Mouse (Mus musculus) heart, embryonic 13.5 days (tissue): ENCODE measurements around the gene Mark4. TPM values are rescaled to one million over a fixed set of nuclear protein-coding genes. Genes with fewer than 3 reads are reported as not detected.

Experiments
- ATAC-seq: fragments of 200-750 bp; cut with Nextera tagmentation; 2 replicates; pipeline ENCODE4 v1.8.0; 2017; ENCODE audit warnings: moderate TSS enrichment; ENCODE audit not compliant: insufficient number of reproducible peaks, low FRiP score, low TSS enrichment; ENCODE audit errors: extremely low read depth
- H3K27ac ChIP-seq: fragments of 300-500 bp; sonication (generic); replicated peaks from 2 replicates; pipeline ENCODE4 v1.5.1; 2015; ENCODE audit warnings: moderate library complexity, mild to moderate bottlenecking, inconsistent platforms
- H3K27me3 ChIP-seq: fragments of 300-500 bp; sonication (generic); replicated peaks from 2 replicates; pipeline ENCODE4 v1.6.1; 2015; ENCODE audit warnings: mild to moderate bottlenecking, inconsistent platforms
- H3K36me3 ChIP-seq: fragments of 300-500 bp; sonication (generic); 2 replicates; pipeline ENCODE4 v1.6.1; 2015; ENCODE audit warnings: mild to moderate bottlenecking, inconsistent platforms
- H3K4me1 ChIP-seq: fragments of 300-500 bp; sonication (generic); 2 replicates; pipeline ENCODE4 v1.6.1; 2015; ENCODE audit warnings: inconsistent platforms
- H3K4me2 ChIP-seq: fragments of 300-500 bp; sonication (generic); 2 replicates; pipeline ENCODE4 v1.6.1; 2015; ENCODE audit warnings: inconsistent platforms, mild to moderate bottlenecking, moderate library complexity
- H3K4me3 ChIP-seq: fragments of 300-500 bp; sonication (generic); 2 replicates; pipeline ENCODE4 v1.5.1; 2015; ENCODE audit warnings: moderate library complexity, mild to moderate bottlenecking, inconsistent platforms
- H3K9ac ChIP-seq: fragments of 300-500 bp; sonication (generic); 2 replicates; pipeline ENCODE4 v1.6.1; 2015; ENCODE audit warnings: inconsistent platforms, mild to moderate bottlenecking, moderate library complexity
- H3K9me3 ChIP-seq: fragments of 300-500 bp; sonication (generic); 2 replicates; pipeline ENCODE4 v1.6.1; 2016; ENCODE audit warnings: inconsistent platforms
- WGBS: fragments of 180-500 bp; shearing (Covaris S2); methylation state at CpG from one replicate; pipeline ENCODE4 v1.1.7; 2015; ENCODE audit warnings: mixed read lengths; 5-methylcytosine and 5-hydroxymethylcytosine counted together
- polyA plus RNA-seq: library from polyadenylated mRNA; unstranded; fragments of >200 nt; fragmentation: Nextera tagmentation; extraction: Ambion mirVana; gene quantifications from 2 replicates; pipeline ENCODE4 v1.2.1, GENCODE M21; 2015

Gene Mark4
- polyA plus RNA-seq, 1 experiment from 2014 or later, result 7.5 TPM

DNA sequence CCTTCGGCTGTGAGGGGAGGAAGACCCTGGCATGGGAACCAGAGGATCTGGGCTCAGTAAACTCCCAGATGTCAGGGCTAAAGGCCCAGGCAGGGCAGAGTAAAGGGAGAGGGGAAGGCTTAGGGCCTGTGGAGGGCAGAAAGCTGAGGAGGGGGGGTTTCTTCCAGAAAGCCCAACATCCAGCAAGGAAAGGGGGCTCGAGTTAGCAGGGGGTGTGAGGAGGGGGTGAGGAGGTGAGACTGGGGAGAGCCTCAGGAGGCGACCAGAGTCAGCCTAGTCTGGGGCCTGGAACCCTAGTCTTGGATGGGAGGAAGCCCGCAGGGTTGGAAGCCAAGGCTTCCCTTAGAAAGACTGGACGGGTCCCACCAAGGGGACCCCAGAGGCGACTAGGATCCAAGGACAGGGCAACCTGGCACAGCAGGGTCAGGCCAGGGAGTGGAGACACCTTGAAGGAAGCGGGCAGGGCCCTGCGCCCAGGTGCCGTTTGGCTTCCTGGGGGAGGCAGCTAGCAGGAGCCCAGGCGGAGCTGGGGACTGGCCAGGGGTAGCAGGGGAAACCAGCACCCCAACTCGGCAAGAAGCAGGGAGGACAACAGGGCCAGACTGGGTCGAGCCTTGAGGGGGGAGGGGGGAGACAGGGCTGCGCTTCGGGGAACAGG is 1.1 kb downstream of the Mark4 start:
- peaks cover 22% of the 10 kb centered on the region for H3K36me3 ChIP-seq
- peak overlapping the region; percentile 83 for H3K4me3 ChIP-seq
- no peak for ATAC-seq
- WGBS, result 5% methylated on average over 14 of the region's 14 CpGs
- H3K4me2 ChIP-seq, result peak overlapping the region; percentile 88
- H3K27ac ChIP-seq, result peak overlapping the region; percentile 89
- no peaks in the 10 kb centered on the region for H3K27me3 ChIP-seq
- H3K9me3 ChIP-seq, result no peaks in the 10 kb centered on the region
- H3K4me1 ChIP-seq, result peaks cover 30% of the 10 kb centered on the region
- H3K9ac ChIP-seq, result peak overlapping the region; percentile 98

DNA sequence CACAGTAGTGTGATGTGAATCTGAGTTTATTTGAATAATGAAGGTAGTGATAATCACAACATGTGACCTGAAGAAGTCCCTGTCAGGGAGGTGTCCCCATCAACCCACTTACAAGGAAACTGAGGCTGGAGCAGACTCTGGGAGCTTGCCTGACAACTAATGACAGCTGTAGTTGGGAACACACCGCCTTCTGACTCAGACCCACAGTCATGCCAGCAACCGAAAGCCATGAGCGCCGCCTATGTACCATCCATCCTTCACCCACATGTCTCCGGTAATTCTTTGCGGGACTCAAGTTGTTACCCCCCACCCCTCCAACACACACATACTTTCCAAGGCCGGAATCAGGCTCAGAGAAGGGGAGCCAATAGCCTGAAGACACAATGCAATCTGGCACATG is 2.0 kb downstream of the Mark4 start:
- H3K27me3 ChIP-seq, result no peaks in the 10 kb centered on the region
- peaks cover 26% of the 10 kb centered on the region for H3K4me1 ChIP-seq
- no peaks in the 10 kb centered on the region for H3K9me3 ChIP-seq
- ATAC-seq, result no peak
- peak overlapping the region; percentile 88 for H3K4me2 ChIP-seq
- H3K4me3 ChIP-seq, result peak overlapping the region; percentile 83
- H3K27ac ChIP-seq, result no peak overlapping the region
- peak overlapping the region; percentile 98 for H3K9ac ChIP-seq
- 87% methylated on average over 7 of the region's 7 CpGs for WGBS
- H3K36me3 ChIP-seq, result peaks cover 31% of the 10 kb centered on the region

DNA sequence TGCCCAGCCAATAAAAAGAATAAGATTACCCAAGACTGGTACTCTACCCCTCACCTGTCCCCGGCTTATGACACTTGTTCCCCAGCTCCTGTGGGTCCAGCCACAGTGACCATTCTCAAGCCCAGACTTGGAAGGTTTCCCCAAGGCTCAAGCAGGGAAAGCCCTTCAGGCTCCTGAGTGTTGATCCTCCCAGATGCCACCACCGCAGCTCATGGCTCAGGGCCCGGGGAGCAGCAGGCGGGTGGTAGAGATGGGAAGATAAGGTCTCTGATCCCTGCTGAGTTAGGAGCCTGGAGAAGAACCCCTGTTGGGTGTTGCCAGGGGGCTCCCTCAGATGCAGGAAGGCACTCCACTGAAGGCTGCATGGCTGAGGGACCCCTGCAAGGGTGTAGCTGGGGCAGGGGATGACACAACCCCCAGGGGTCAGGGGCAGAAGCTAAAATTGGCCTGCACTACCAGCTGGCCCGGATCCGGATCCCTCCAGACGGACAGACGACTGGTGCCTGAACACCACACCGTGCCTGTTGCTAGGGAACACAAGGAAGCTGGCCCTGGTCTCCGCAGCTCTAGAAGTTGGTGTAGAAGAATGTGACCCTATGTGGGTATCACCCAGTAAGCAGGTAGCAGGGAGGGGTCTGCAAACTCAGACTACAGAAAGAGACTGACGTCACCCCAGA is 2.7 kb downstream of the Mark4 start:
- H3K36me3 ChIP-seq, result peaks cover 37% of the 10 kb centered on the region
- H3K9ac ChIP-seq, result peak overlapping the region; percentile 26; the same call in 1 of the 2 replicates
- no peaks in the 10 kb centered on the region for H3K9me3 ChIP-seq
- no peak for ATAC-seq
- 0 out of 2 replicates have a peak overlapping the region, but pooled peaks have one; percentile 88 for H3K4me2 ChIP-seq
- H3K4me3 ChIP-seq, result no peak overlapping the region
- no peak overlapping the region for H3K27ac ChIP-seq
- H3K27me3 ChIP-seq, result no peaks in the 10 kb centered on the region
- 56% methylated on average over 11 of the region's 11 CpGs for WGBS
- H3K4me1 ChIP-seq, result peaks cover 26% of the 10 kb centered on the region

DNA sequence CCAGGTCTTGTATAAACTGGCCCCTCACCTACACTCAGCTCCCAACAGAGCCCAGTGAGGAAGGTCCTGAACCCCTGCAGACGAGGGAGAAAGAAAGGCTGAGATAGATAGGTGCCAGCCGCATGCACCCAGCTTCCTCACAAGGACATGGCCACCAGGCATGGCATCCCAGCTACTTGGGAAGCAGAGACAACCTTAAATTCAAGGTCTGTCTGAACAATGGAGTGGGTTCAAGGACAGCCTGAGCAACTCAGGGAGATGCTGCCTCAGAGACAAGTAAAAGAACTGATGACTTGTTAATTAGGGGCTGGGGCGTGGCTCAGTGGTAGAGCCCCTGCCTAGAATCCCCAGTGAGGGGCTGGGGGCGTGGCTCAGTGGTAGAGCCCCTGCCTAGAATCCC is 3.4 kb downstream of the Mark4 start:
- ATAC-seq, result no peak
- no peak overlapping the region for H3K4me3 ChIP-seq
- no peak overlapping the region for H3K27ac ChIP-seq
- H3K36me3 ChIP-seq, result peaks cover 45% of the 10 kb centered on the region
- peaks cover 26% of the 10 kb centered on the region for H3K4me1 ChIP-seq
- 89% methylated on average over 4 of the region's 4 CpGs for WGBS
- no peak overlapping the region for H3K9ac ChIP-seq
- no peaks in the 10 kb centered on the region for H3K9me3 ChIP-seq
- no peaks in the 10 kb centered on the region for H3K27me3 ChIP-seq
- no peak overlapping the region for H3K4me2 ChIP-seq

DNA sequence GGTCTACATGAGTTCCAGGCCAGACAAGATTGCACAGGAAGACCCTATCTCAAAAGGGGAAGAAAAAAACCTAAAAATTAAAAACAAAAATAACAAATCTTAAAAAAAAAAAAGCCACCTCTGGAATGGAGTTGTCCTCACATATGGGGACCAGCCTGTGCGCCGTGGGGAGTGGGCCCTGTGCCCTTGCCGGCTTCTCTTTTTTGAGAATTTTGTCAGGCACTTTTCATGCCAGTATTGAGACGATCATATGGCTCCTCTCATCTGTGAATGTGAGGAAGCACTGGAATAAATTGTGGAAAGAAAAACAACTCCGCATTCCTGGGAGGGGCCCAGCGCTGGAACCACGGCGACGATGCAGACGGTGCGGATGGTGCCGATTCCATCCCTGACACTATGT is 9.5 kb downstream of the Mark4 start:
- peaks cover 90% of the 10 kb centered on the region for H3K36me3 ChIP-seq
- 79% methylated on average over 12 of the region's 12 CpGs for WGBS

DNA sequence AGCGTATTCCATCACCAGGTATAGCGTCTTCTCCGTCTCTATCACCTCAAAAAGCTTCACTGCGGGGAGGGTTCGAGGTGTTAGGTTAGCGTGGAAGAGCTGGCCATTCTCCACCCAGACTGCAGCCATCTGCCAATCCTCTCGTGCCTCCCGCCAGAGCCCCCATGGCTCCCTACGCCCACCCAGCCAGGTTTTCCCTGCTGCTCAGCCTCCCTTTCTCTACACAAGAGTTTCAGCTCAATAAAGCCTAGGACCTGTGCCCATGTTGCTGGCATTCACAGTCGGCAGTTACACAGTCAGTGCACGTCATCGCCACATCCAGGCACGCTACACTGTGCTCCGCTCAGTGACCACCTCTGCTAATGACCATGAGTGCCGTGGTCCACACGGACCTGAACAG is 10.9 kb downstream of the Mark4 start:
- WGBS, result 89% methylated on average over 16 of the region's 16 CpGs
- H3K9me3 ChIP-seq, result no peaks in the 10 kb centered on the region
- H3K27ac ChIP-seq, result no peak overlapping the region
- no peak overlapping the region for H3K9ac ChIP-seq
- peaks cover 94% of the 10 kb centered on the region for H3K36me3 ChIP-seq
- H3K4me3 ChIP-seq, result no peak overlapping the region
- ATAC-seq, result no peak
- H3K4me2 ChIP-seq, result no peak overlapping the region
- H3K27me3 ChIP-seq, result no peaks in the 10 kb centered on the region
- 0 out of 2 replicates have a peak, but pooled peaks cover 4% of the 10 kb centered on the region for H3K4me1 ChIP-seq

More for the DNA sequence above, 9.5 kb downstream of the Mark4 start:
- no peak for ATAC-seq
- Histone ChIP-seq H3K9me3 (no peaks in the 10 kb centered on the region), H3K27me3 (no peaks in the 10 kb centered on the region), H3K4me3 (no peak overlapping the region), H3K4me1 (no peaks in the 10 kb centered on the region), H3K9ac (no peak overlapping the region), H3K4me2 (no peak overlapping the region), H3K27ac (no peak overlapping the region)

DNA sequence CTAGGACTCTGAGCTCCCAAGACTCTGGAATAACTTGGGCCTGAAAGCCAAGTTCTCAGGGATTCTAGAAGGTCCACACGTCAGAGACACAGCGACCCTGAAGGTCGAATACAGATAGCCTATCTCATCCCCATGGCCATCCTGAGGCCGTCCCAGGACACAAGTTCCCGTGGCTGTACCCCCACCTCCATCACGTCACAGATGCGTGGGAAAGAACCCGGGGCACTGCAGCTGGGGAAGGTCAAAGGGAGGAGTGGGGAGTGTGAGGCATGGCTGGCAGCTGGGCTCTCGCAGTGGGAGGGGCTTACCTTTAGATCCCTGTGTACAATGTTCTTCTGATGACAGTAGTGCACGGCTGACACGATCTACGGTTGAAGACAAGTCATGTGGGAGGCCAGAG is 13.8 kb downstream of the Mark4 start:
- no peak overlapping the region for H3K9ac ChIP-seq
- H3K9me3 ChIP-seq, result no peaks in the 10 kb centered on the region
- no peak overlapping the region for H3K4me3 ChIP-seq
- peaks cover 94% of the 10 kb centered on the region for H3K36me3 ChIP-seq
- H3K27me3 ChIP-seq, result no peaks in the 10 kb centered on the region
- no peak overlapping the region for H3K27ac ChIP-seq
- 72% methylated on average over 12 of the region's 12 CpGs for WGBS
- H3K4me2 ChIP-seq, result no peak overlapping the region
- peaks cover 9% of the 10 kb centered on the region; the same call in 1 of the 2 replicates for H3K4me1 ChIP-seq
- ATAC-seq, result no peak

DNA sequence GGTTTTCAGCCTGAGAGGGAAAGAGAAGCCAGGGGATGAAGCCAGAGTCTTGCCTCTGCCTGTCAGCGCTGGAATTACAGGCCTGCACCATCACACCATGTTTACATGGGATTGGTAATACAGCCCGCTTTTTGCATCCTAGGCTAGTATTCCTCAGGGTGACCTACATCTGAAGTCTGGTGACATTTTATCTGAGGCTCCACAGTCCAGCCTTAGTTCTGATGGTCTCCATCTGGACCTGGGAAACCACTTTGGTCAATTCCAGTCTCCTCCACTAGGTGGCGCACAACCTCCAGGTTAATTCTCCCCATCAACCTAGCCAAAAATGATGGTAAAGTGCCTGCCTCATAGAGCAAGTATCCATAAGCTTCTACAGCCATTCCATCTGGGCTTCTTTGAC is 15.3 kb downstream of the Mark4 start:
- no peaks in the 10 kb centered on the region for H3K9me3 ChIP-seq
- H3K36me3 ChIP-seq, result peaks cover 93% of the 10 kb centered on the region
- H3K4me3 ChIP-seq, result no peak overlapping the region
- H3K27ac ChIP-seq, result no peak overlapping the region
- H3K4me1 ChIP-seq, result peaks cover 9% of the 10 kb centered on the region; the same call in 1 of the 2 replicates
- 34% methylated on average over 3 of the region's 3 CpGs for WGBS
- ATAC-seq, result no peak
- no peak overlapping the region for H3K4me2 ChIP-seq
- no peak overlapping the region for H3K9ac ChIP-seq
- H3K27me3 ChIP-seq, result no peaks in the 10 kb centered on the region

DNA sequence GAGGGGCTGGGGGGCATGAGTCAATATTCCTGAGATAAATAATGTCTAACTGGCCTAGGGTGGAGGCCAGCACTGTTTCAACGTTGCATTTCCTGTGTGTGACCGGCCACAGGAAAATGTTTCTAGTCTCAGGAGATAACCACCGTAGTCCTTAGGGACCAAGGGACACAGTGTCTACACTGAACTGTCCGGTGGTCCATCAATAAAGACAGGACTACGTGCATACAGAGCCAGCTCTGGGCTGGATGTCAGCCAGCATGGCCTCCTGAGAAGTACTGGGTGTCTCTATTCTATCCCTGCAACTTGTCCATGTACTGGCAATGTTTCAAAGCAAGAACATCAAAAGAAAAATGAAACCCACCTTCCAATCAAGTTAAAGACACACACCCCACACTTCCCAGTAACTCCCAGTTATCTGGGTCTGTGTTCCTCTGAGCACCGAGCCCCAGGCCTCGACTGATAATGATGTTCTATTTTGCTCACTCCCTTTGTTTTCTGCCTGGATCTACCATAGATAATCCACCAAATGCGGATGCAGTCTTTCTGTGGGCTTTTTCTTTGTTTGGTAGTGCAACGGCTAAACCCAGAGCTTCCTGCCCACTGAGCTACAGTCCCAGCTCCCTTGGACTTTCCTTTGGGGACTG is 17.1 kb downstream of the Mark4 start:
- Histone ChIP-seq H3K27ac (peak overlapping the region; percentile 43; the same call in 1 of the 2 replicates), H3K36me3 (peaks cover 93% of the 10 kb centered on the region), H3K4me1 (peaks cover 9% of the 10 kb centered on the region; the same call in 1 of the 2 replicates), H3K9me3 (no peaks in the 10 kb centered on the region), H3K27me3 (no peaks in the 10 kb centered on the region), H3K4me3 (no peak overlapping the region), H3K9ac (no peak overlapping the region), H3K4me2 (no peak overlapping the region)
- no peak for ATAC-seq
- 54% methylated on average over 9 of the region's 9 CpGs for WGBS

DNA sequence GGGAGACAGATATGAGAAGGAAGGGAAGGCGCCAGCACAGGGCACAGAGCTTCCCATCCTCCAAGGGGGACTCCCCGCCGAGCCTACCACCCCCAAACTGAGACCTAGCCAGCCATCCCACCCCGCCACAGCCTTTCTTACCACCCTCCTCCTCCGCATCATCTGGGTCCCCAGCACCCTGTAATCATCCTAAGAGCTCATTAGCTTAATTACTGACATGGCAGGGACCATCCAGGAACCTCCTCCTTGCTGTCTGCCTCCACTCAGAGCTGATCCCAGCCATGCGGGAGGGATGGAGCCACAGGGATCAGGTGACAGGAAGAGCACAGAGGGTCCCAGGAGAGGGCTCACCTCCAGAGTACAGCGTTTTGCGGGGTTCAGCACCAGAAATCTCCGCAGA is 21.6 kb downstream of the Mark4 start:
- no peak for ATAC-seq
- Histone ChIP-seq H3K4me3 (no peak overlapping the region), H3K9ac (no peak overlapping the region), H3K9me3 (peaks cover 4% of the 10 kb centered on the region; the same call in 1 of the 2 replicates), H3K27ac (no peak overlapping the region), H3K4me2 (no peak overlapping the region), H3K4me1 (peaks cover 6% of the 10 kb centered on the region; the same call in 1 of the 2 replicates), H3K36me3 (peaks cover 99% of the 10 kb centered on the region), H3K27me3 (no peaks in the 10 kb centered on the region)
- WGBS, result 86% methylated on average over 9 of the region's 9 CpGs

DNA sequence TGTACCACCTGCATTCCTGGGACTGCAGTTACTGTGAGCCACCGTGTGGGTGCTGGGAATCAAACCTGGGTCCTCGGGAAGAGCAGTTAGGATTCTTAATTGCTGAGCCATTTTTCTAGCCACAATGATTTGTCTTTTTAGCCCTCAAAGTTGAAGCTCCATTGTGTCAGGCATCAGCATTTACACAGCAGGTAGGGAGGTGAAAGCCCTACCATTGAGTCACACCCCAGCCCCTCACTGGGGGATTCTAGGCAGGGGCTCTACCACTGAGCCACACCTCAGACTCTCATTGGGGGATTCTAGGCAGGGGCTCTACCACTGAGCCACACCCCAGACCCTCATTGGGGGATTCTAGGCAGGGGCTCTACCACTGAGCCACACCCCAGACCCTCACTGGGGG is 22.3 kb downstream of the Mark4 start:
- H3K36me3 ChIP-seq, result peaks cover 99% of the 10 kb centered on the region
- H3K9ac ChIP-seq, result no peak overlapping the region
- 90% methylated on average over 2 of the region's 2 CpGs for WGBS
- H3K27ac ChIP-seq, result no peak overlapping the region
- H3K27me3 ChIP-seq, result no peaks in the 10 kb centered on the region
- ATAC-seq, result no peak
- peaks cover 4% of the 10 kb centered on the region; the same call in 1 of the 2 replicates for H3K9me3 ChIP-seq
- H3K4me1 ChIP-seq, result peaks cover under 1% of the 10 kb centered on the region; the same call in 1 of the 2 replicates
- H3K4me2 ChIP-seq, result no peak overlapping the region
- no peak overlapping the region for H3K4me3 ChIP-seq
